Mouse (Mus musculus): ENCODE results near the gene 1700029I15Rik. TPM values are rescaled to one million over a fixed set of nuclear protein-coding genes. Genes with fewer than 3 reads are reported as not detected.

Gene 1700029I15Rik
- polyA plus RNA-seq, 1 experiment from 2014 or later: 1.2 TPM

DNA sequence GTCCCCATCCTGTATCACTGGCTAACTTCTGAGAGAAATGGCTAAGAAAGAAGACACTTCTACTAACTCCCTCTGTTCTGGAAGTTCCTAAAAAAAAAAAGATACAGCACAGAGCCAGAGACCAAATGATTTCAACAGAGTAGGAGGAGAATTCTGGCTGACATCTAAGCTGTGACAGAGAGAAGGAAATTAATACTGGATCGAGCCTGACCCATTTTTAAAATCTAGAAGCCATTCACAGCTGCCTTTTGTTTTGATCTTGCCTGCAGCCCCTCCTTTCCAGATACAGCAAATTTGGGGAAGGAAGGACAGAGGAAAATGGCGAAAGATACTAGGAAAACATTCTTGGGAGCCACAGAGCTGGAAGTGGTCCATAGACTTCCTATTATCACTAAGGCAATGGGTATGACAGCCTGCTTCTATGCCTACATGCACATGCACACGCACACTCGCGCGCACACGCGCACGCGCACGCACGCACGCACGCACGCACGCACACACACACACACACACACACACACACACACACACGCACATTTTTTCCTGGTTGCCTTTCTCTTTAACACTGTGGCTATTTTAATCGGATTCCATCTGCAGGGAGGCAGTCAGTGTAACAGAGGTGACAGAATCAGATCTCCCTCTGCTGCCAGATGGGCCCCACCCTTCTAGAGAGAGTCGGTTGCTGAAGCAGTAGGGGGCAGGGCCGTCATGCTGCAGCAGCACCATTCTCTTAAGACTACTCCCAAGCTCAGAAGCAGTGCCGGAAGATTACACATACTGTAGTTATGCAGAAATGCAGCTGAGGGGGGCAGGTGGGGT, 48.6 kb downstream of the 1700029I15Rik start:
- Histone ChIP-seq H3K4me1 (ENCODE audit: control insufficient read depth, insufficient read depth, low read length) (peaks cover 19% of the 10 kb centered on the region), H3K27ac (replicated peaks; ENCODE audit: low read depth, low read length) (no peak overlapping the region), H3K27me3 (ENCODE audit: control insufficient read depth, insufficient read depth, low read length) (peaks cover 2% of the 10 kb centered on the region; the same call in 1 of the 2 replicates), H3K36me3 (ENCODE audit: control insufficient read depth, insufficient read depth, low read length) (no peaks in the 10 kb centered on the region; the same call in 1 of the 2 replicates), H3K4me3 (ENCODE audit: low read depth, low read length) (no peak overlapping the region), H3K4me2 (ENCODE audit: low read depth, severe bottlenecking) (peak overlapping the region; percentile 27; the same call in 1 of the 2 replicates), H3K9me3 (ENCODE audit: control insufficient read depth, low read length) (no peaks in the 10 kb centered on the region), H3K9ac (ENCODE audit: low read length) (no peak overlapping the region)
- ATAC-seq (ENCODE audit: insufficient number of reproducible peaks, low FRiP score, low TSS enrichment, low read depth) (no peak), DNase-seq (ENCODE audit: low spot score) (no peak)
- 75% methylated on average over 21 of the region's 21 CpGs for WGBS

DNA sequence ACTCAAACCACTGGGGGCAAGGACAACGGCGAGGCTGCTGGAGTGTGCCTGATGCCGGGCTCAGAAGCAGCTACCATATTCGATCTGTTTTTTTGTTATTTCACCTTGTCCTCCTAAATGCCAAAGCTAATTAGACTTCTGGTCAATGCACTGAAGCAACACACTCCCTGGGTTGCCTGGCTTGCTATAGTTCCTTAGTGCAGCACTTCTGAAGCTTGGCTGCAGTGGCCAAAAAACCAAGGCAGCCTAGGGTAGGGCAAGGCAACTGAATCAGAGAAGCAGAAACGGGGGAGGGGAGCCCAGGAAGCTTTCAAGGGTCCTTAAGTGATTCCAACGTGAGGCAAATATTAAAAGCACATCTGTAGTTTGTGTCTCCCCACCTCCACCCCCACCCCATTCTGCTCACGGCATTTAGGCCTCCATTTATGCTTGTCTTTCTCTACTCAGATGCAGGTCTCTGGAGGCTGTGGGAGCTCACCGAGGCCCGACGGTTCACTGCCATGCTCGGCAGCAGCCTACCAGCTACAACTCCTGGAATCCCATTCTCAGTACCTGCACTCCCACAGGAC, 49.4 kb downstream of the 1700029I15Rik start:
- no peak overlapping the region for H3K27ac ChIP-seq (replicated peaks; ENCODE audit: low read depth, low read length)
- DNase-seq (ENCODE audit: low spot score) (no peak), ATAC-seq (ENCODE audit: insufficient number of reproducible peaks, low FRiP score, low TSS enrichment, low read depth) (no peak)
- no peaks in the 10 kb centered on the region; the same call in 1 of the 2 replicates for H3K36me3 ChIP-seq (ENCODE audit: control insufficient read depth, insufficient read depth, low read length)
- no peaks in the 10 kb centered on the region for H3K9me3 ChIP-seq (ENCODE audit: control insufficient read depth, low read length)
- H3K9ac ChIP-seq (ENCODE audit: low read length): no peak overlapping the region
- H3K4me3 ChIP-seq (ENCODE audit: low read depth, low read length): no peak overlapping the region
- peaks cover 19% of the 10 kb centered on the region for H3K4me1 ChIP-seq (ENCODE audit: control insufficient read depth, insufficient read depth, low read length)
- 42% methylated on average over 11 of the region's 11 CpGs for WGBS
- peaks cover 2% of the 10 kb centered on the region; the same call in 1 of the 2 replicates for H3K27me3 ChIP-seq (ENCODE audit: control insufficient read depth, insufficient read depth, low read length)
- H3K4me2 ChIP-seq (ENCODE audit: low read depth, severe bottlenecking): peak overlapping the region; percentile 27; the same call in 1 of the 2 replicates

- no peak overlapping the region for H3K27ac ChIP-seq (replicated peaks; ENCODE audit: low read depth, low read length)
- no peaks in the 10 kb centered on the region for H3K9me3 ChIP-seq (ENCODE audit: control insufficient read depth, low read length)
- 63% methylated on average over 17 of the region's 17 CpGs for WGBS
- H3K4me2 ChIP-seq (ENCODE audit: low read depth, severe bottlenecking): peak overlapping the region; percentile 81
- peaks cover 2% of the 10 kb centered on the region; the same call in 1 of the 2 replicates for H3K27me3 ChIP-seq (ENCODE audit: control insufficient read depth, insufficient read depth, low read length)
- DNase-seq (ENCODE audit: low spot score) (no peak), ATAC-seq (ENCODE audit: insufficient number of reproducible peaks, low FRiP score, low TSS enrichment, low read depth) (no peak)
- no peaks in the 10 kb centered on the region; the same call in 1 of the 2 replicates for H3K36me3 ChIP-seq (ENCODE audit: control insufficient read depth, insufficient read depth, low read length)
- H3K4me1 ChIP-seq (ENCODE audit: control insufficient read depth, insufficient read depth, low read length): peaks cover 19% of the 10 kb centered on the region
- H3K4me3 ChIP-seq (ENCODE audit: low read depth, low read length): peak overlapping the region; percentile 83
- H3K9ac ChIP-seq (ENCODE audit: low read length): peak overlapping the region; percentile 72; the same call in 1 of the 2 replicates
These were observed 50.3 kb downstream of the 1700029I15Rik start for GRCm38 (mm10) chr2:92432299-92433295.

- H3K27ac ChIP-seq (replicated peaks; ENCODE audit: low read depth, low read length): 0 out of 2 replicates have a peak within 1 kb of the TSS, but pooled peaks have one; percentile 22
These were observed 51.4 kb downstream of the 1700029I15Rik start, which contains the start of gene Cry2 for GRCm38 (mm10) chr2:92433578-92434374. TSS of gene Cry2 (minus strand) at chr2:92434043.

DNA sequence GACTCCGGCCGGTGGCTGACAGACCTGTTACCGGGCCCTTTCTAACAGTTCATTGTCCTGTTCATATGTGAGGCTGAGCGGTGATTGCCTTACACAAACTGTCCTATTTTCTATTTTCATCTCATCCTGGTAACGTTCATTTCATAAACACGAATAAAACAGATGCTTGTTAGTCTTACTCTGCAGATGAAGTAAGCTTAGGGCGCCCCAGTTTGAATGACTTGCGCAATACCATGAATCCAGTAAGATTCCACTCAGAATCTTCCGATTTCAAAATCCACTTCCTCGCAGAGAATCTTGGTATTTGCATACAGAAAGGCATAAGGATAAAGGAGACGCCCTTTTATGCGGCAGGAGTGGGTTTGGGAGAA, 52.0 kb downstream of the 1700029I15Rik start:
- Histone ChIP-seq H3K4me2 (ENCODE audit: low read depth, severe bottlenecking) (peak overlapping the region; percentile 81), H3K27me3 (ENCODE audit: control insufficient read depth, insufficient read depth, low read length) (peaks cover 2% of the 10 kb centered on the region; the same call in 1 of the 2 replicates), H3K9me3 (ENCODE audit: control insufficient read depth, low read length) (no peaks in the 10 kb centered on the region), H3K4me1 (ENCODE audit: control insufficient read depth, insufficient read depth, low read length) (peaks cover 19% of the 10 kb centered on the region), H3K36me3 (ENCODE audit: control insufficient read depth, insufficient read depth, low read length) (no peaks in the 10 kb centered on the region), H3K9ac (ENCODE audit: low read length) (peak overlapping the region; percentile 43), H3K4me3 (ENCODE audit: low read depth, low read length) (peak overlapping the region; percentile 83), H3K27ac (replicated peaks; ENCODE audit: low read depth, low read length) (no peak overlapping the region)
- ATAC-seq (ENCODE audit: insufficient number of reproducible peaks, low FRiP score, low TSS enrichment, low read depth): no peak
- no peak for DNase-seq (ENCODE audit: low spot score)
- WGBS: 11% methylated on average over 12 of the region's 12 CpGs

More at GRCm38 (mm10) chr2:92433578-92434374, 51.4 kb downstream of the 1700029I15Rik start, which contains the start of gene Cry2:
- H3K27me3 ChIP-seq (ENCODE audit: control insufficient read depth, insufficient read depth, low read length): peaks cover 2% of the 10 kb centered on the region; the same call in 1 of the 2 replicates
- H3K36me3 ChIP-seq (ENCODE audit: control insufficient read depth, insufficient read depth, low read length): no peaks in the 10 kb centered on the region
- peaks cover 19% of the 10 kb centered on the region for H3K4me1 ChIP-seq (ENCODE audit: control insufficient read depth, insufficient read depth, low read length)
- no peaks in the 10 kb centered on the region for H3K9me3 ChIP-seq (ENCODE audit: control insufficient read depth, low read length)
- DNase-seq (ENCODE audit: low spot score) (peak; percentile 99), ATAC-seq (ENCODE audit: insufficient number of reproducible peaks, low FRiP score, low TSS enrichment, low read depth) (peak; percentile 99)
- WGBS: under 1% methylated on average over 65 of the region's 76 CpGs
- H3K9ac ChIP-seq (ENCODE audit: low read length): peak within 1 kb of the TSS; percentile 72
- peak within 1 kb of the TSS; percentile 81 for H3K4me2 ChIP-seq (ENCODE audit: low read depth, severe bottlenecking)
- H3K4me3 ChIP-seq (ENCODE audit: low read depth, low read length): peak within 1 kb of the TSS; percentile 83

GRCm38 (mm10) chr2:92435023-92435422, 52.7 kb downstream of the 1700029I15Rik start:
- H3K4me3 ChIP-seq (ENCODE audit: low read depth, low read length): no peak overlapping the region
- no peak overlapping the region for H3K27ac ChIP-seq (replicated peaks; ENCODE audit: low read depth, low read length)
- no peaks in the 10 kb centered on the region for H3K36me3 ChIP-seq (ENCODE audit: control insufficient read depth, insufficient read depth, low read length)
- H3K4me1 ChIP-seq (ENCODE audit: control insufficient read depth, insufficient read depth, low read length): peaks cover 19% of the 10 kb centered on the region
- H3K9ac ChIP-seq (ENCODE audit: low read length): no peak overlapping the region
- H3K27me3 ChIP-seq (ENCODE audit: control insufficient read depth, insufficient read depth, low read length): peaks cover 2% of the 10 kb centered on the region; the same call in 1 of the 2 replicates
- WGBS: 57% methylated on average over 6 of the region's 6 CpGs
- DNase-seq (ENCODE audit: low spot score) (no peak), ATAC-seq (ENCODE audit: insufficient number of reproducible peaks, low FRiP score, low TSS enrichment, low read depth) (no peak)
- no peaks in the 10 kb centered on the region for H3K9me3 ChIP-seq (ENCODE audit: control insufficient read depth, low read length)
- H3K4me2 ChIP-seq (ENCODE audit: low read depth, severe bottlenecking): no peak overlapping the region

All from limb, embryonic 11.5 days (tissue).